Mouse (Mus musculus): ENCODE results near the gene Muc16.

The Muc16 gene

DNA sequence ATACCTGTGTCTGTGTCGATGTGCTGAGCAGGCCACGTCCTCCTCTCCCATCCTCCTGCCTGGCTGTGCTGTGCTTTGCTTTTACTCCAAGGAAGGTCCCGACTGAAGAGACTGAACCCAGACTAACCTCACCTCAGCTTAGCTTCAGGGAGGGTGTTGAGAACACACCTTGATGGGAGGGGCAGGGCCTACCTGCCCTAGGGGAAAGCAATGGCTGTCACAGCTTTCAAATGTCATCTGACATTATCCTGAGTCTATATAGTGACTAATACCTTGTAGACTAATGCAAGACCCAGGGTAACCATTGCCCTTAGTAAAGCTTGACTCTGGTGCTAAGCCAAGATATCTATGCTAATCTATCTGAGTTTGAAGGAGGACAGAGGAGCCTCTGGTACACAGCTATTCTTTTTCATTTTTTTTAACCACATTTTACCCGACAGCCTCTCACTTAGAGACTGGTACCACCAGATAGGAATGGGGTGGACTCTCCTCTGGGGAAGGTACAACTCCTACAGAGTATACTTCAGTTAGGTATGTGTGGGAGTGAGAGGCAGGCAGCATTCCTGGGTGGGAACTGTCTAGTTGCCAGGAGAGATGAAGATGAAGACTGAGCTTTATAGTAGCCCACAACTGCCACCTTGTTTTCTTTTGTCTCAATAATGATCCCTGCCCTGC is at the start of gene Muc16:
Gene Muc16 (minus strand): TSS at position 51 of the 675 bp plus-strand sequence.
- DNase-seq (ENCODE audit: low spot score in 2 of 2): no peak

DNA sequence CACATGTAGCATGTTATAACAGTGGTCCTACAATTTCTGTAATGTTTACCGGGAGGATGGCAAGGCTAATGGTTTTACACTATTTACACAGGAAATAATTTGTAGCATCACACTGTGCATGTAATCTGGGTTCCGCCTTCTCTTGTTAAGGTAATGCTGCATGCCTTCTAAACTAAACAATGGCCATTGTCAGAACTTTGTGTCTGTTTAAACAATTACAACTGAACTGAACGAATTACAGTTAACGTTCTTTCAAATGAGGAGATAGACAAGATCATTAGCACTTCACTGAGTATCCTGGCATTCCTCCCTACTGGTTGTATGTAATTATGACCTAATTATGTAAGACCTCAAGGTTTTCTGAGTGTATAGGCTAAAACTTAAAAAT is 48.4 kb upstream of the Muc16 start:
- no peak for DNase-seq (ENCODE audit: low spot score in 2 of 2)

DNA sequence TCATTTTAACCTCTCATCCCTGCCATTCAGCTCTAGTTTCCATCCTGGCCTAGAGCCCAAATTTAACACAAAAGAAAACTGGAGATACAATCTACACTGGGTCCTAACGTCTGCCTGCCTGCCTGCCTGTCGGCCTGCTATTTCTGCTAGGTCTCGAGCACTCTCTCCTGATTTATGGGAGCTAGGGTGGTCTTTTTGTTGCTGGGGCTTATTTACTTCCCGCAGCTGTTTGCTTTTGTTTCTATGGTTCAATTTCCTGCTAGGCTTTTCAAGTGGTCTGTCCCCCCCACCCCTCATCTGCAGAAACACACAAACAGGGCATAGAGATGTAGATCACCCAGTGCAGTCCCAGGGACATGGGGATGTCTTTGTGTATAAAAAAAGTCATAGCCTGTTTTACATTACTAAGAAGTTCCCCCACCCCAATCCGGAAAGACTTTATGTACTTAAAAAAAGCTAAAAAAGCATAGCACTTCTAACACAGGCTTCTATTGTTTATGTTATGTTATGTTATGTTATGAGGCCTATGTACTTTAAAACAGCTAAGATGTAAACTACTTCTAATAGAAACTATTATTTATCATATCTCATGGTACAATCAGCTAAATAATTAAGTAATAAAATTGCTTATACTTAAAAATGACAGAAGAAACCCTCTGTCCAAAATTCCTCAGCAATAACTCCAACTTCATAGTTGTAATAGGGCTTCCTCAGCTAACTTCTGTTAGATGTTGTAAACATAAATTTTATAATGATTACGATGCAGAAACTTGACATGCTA is 47.8 kb upstream of the Muc16 start:
- no peak for DNase-seq (ENCODE audit: low spot score in 2 of 2)

DNA sequence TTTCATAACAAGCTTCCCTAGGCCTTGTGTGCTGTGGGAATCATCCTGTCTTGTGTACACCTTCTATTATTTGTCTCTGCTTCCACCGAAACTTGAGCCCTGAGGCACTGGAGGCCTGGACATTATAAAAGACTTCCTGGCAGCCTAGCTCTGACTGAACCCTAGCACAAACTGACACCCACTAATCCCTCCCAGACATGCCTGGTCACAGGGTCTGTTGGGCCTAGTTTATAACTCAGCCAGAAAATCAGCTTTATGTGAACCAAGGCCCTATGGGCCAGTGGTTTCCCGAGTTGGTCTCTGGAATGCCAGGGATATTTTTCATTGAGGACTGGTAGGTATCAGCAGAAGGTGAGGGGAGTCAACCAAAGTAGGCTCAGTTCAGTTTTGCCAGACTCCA is 46.7 kb upstream of the Muc16 start:
- no peak for DNase-seq (ENCODE audit: low spot score in 2 of 2)

DNA sequence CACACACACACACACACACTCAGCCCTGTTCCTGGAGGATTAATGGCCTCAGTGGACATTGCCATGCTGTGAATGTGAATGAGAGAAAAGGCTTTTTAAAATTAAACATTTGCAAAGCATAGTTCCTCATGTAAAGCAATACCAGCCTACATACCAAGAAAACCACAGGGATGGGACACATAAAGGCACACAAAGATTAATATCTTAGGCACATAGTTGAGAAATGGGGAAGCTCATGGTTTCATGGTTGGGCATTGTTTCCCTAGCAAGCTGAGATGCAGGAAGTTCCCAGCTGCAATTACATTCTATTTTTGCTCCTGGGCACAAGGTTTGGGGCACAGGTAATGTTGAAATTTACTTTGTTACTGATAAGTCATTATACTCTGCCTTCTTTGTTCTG is 31.3 kb upstream of the Muc16 start:
- no peak for DNase-seq (ENCODE audit: low spot score in 2 of 2)

DNA sequence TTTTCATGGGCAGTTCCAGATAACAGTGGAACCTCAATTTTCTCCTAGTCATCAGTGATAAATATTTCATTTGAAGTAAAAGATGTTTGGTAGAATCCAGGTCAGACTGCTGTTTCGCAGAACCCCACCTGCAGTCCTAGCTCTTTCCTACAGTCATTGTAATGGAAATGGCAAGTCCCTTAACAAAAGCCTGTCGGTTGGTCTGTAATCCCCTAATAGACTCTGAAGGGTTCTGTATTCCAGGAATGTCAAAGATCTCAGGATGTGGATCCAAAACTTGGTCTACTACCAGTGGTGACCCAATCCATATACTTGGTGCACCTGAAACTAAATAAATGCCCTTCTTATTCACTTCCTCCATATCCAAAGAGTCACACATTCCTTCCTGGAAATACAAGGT is 76.0 kb downstream of the Muc16 start:
- DNase-seq (ENCODE audit: low spot score in 2 of 2): no peak

DNA sequence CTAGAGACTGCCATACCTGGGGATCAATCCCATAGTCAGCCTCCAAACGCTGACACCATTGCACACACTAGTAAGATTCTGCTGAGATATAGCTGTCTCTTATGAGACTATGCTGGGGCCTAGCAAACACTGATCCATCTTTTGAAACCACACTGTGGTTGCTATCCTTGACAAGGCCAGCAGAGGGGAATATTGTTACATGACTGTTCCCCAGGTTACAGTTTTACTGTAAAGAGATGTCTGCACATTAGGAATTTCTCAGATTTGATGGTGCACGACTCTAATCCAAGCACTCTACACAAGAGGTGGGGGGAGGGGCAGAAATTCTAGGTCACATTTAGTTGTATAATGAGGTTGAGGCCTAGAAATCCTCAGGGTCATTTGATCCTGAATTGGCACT is 166.2 kb downstream of the Muc16 start:
- DNase-seq (ENCODE audit: low spot score in 2 of 2): no peak

DNA sequence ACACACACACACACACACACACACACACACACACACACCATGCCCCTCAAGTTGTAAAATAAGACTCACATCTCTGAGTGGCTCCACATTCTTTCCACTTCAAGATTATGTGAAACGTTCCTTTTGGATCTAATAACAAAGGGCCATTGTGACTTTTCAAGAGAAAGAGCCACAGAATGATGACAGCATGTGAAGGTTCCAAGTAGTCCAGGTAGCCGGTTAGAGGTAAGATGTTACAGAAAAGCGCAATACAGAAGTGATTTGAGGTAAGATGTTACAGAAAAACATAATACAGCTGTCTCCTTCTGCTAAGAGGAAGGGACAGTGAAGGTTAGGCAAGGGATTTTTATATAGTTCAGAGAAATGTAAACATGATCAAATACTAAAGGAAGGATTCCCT is 196.2 kb downstream of the Muc16 start, which contains the start of the genes Zfp558 and Mbd3l1:
Gene Zfp558 (minus strand): TSS at position 101 of the 400 bp plus-strand sequence.
Gene Mbd3l1 (plus strand): TSS at position 192 of the 400 bp plus-strand sequence.
- DNase-seq (ENCODE audit: low spot score in 2 of 2): no peak

DNA sequence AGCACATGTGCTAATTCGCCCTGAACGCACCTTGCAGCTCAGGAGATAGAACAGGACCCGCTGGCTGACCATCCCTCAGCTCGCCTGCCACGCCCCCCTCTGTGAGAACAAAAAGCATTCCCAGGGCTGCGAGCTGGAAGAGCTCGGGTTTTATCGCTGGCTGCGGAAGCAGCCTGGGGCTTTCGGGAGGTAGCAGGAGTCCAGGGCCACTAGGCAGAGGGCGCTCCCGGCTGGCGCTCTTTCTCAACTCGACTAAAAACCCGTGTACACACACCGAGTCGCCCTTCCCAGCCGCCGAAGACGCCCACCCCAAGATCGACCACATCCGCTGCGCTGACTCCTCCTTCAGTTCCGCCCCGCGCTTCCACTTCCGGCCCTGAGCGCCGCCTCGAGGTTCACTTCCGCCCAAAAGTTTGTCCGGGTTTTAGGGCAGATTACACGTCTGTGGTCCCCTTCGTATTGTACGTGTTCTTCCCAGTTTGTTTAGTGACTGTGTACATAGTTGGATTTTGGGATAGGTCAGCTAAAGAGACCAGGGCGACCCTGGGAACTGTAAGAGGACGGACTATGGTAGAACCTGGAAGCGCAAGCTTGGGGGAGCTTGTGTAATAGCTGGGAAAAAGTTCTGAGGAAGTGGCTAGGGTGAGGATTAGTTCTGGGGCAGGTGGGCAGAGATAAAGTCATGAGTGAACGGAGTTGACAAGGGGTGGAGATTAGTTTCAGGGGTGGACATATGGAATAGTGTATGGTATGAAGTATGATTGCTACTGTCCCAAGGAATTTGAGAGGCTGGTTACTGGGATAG is 200.8 kb downstream of the Muc16 start:
- peak; percentile 49 to 50 for DNase-seq (ENCODE audit: low spot score in 2 of 2)

DNA sequence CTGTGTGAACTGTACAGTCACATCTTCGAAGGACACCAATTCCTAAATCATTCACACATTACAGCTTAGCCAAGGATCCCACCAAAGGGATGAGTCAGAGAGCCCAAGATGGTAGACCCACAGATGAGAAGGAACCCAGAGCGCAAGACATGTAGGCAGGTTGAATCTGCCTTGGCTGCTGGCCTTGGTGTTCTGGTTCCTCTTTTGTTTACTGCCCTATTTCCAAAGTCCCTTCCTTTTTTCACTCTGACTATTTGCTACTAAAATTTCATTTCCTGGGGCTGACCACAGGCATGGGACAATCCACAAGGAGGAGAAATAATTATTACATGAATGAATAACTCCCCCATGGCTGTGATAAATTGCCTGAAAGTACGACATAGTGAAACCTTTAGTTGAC is 206.3 kb downstream of the Muc16 start:
- no peak for DNase-seq (ENCODE audit: low spot score in 2 of 2)

DNA sequence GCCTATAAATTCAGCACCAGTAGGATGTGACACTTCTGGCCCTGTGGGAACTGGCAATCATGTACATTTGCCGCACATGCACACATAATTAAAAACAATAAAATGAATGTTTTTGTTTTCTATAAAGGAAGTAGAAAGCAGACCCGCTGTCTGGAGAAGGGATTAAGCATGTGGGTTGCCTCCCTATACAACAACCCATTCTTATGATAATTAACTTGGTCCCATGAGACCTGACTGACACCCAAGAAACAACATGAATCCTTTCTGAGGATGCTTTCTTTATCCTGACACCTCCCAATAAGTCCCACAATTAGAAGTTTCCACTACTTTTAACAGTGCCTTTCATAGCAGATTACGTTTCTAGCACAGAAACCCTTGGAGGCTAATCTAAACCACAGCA is 207.0 kb downstream of the Muc16 start:
- no peak for DNase-seq (ENCODE audit: low spot score in 2 of 2)

DNA sequence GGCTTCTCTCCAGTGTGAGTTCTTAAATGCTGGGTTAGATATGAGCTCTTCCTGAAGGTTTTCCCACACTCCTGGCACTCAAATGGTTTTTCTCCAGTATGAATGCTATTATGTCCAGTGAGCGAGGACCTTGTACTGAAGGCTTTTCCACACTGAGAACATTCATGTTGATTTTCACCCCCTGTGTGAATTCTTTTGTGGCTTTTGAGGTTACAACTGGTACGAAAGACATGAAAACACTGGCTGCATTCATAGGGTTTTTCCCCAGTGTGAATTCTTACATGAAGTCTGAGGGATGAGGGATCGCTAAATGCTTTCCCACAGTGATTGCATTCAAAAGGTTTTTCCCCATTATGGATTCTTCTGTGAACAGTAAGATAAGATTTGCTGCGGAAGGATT is 217.8 kb downstream of the Muc16 start:
- DNase-seq (ENCODE audit: low spot score in 2 of 2): no peak

All from right cerebral cortex, postnatal 36 days (tissue).